Mouse (Mus musculus) heart, postnatal 0 days (tissue): Measurements from ENCODE around the gene Ubxn11. TPM values are rescaled to one million over a fixed set of nuclear protein-coding genes. Genes with fewer than 3 reads are reported as not detected.

Experiments
- ATAC-seq: fragments of 200-750 bp; cut with Nextera tagmentation; 2 replicates; pipeline ENCODE4 v1.8.0; 2017; ENCODE audit warnings: low read depth, moderate number of reproducible peaks, moderate library complexity; ENCODE audit not compliant: insufficient read depth
- DNase-seq: peaks from one replicate; pipeline ENCODE4 v3.0.0-alpha.2; 2016; ENCODE audit warnings: low spot score
- H3K27ac ChIP-seq: fragments of 300-500 bp; sonication (generic); 2 replicates; pipeline ENCODE4 v1.5.1; 2014; ENCODE audit warnings: low read depth, mild to moderate bottlenecking
- H3K27me3 ChIP-seq: fragments of 300-500 bp; sonication (generic); 2 replicates; pipeline ENCODE4 v1.6.1; 2014; ENCODE audit warnings: low read length, mixed read lengths; ENCODE audit not compliant: control insufficient read depth, insufficient read depth
- H3K36me3 ChIP-seq: fragments of 300-500 bp; sonication (generic); replicated peaks from 2 replicates; pipeline ENCODE4 v1.6.1; 2014; ENCODE audit warnings: low read length, mixed read lengths; ENCODE audit not compliant: control insufficient read depth, insufficient read depth
- H3K4me1 ChIP-seq: fragments of 300-500 bp; sonication (generic); 2 replicates; pipeline ENCODE4 v1.6.1; 2014; ENCODE audit warnings: antibody characterized with exemption; ENCODE audit not compliant: control insufficient read depth, insufficient read depth
- H3K4me2 ChIP-seq: fragments of 300-500 bp; sonication (generic); 2 replicates; pipeline ENCODE4 v1.6.1; 2014; ENCODE audit warnings: low read depth, mild to moderate bottlenecking, low read length, moderate library complexity
- H3K4me3 ChIP-seq: fragments of 300-500 bp; sonication (generic); 2 replicates; pipeline ENCODE4 v1.5.1; 2014; ENCODE audit warnings: low read depth, low read length
- H3K9ac ChIP-seq: fragments of 300-500 bp; sonication (generic); replicated peaks from 2 replicates; pipeline ENCODE4 v1.6.1; 2014; ENCODE audit warnings: low read depth, low read length, mixed read lengths
- H3K9me3 ChIP-seq: fragments of 300-500 bp; sonication (generic); replicated peaks from 2 replicates; pipeline ENCODE4 v1.6.1; 2016; ENCODE audit warnings: low read length; ENCODE audit not compliant: control insufficient read depth
- CTCF ChIP-seq: IDR thresholded peaks from 2 replicates; pipeline ENCODE4 v1.5.1; 2016; ENCODE audit warnings: antibody characterized with exemption, control low read depth, low read depth
- EP300 ChIP-seq: IDR thresholded peaks from 2 replicates; pipeline ENCODE4 v1.6.1; 2016; ENCODE audit warnings: antibody characterized with exemption, low read depth
- WGBS: fragments of 180-500 bp; shearing (Covaris S2); extraction: QIAGEN DNeasy Blood & Tissue Kit; methylation state at CpG from one replicate; pipeline ENCODE4 v1.1.7; 2014; 5-methylcytosine and 5-hydroxymethylcytosine counted together
- polyA plus RNA-seq: library from polyadenylated mRNA; unstranded; fragments of >200 nt; fragmentation: Nextera tagmentation; extraction: Ambion mirVana; gene quantifications from 2 replicates; pipeline ENCODE4 v1.2.1, GENCODE M21; 2015
- total RNA-seq: library from RNA; depleted of rRNA; stranded (reverse); fragments of >200 nt; gene quantifications from 2 replicates; pipeline ENCODE4 v1.2.3, GENCODE M21; 2014; ENCODE audit warnings: low replicate concordance

Gene Ubxn11
- total and polyA plus RNA-seq, 2 experiments from 2014 or later, result 1.2 TPM; not detected in 1

DNA sequence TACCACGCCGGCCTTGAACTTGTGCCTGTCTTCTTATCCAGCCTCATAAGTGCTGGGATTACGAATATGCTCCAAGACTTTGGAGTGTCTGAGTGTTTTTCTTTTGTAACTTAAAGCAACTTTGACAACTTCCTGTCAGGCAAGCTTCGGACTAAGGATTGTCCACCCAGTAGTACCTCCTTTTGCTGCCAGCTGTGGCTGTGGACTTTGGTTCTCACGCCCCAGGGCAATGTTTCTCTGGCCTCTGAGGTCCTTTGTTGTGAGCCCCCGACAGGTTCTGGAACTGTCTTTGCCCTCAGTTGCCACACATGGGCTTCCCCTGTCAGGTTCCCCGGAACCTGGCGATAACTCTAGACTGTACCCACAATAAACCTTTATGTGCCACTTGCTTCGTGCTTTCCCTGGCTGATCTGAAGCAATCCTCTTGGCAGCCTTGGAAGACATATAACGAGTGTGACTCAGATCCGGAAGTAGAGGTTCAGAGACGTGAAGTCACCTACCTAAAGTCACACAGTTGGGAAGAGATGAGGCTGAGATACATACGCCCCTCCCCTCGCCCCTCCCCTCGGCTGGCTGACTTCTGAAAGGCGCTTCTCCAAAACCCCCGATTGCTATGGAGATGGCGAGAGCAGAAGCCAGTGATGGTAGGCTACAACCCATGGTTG lies 41.1 kb upstream of the Ubxn11 start:
- Histone ChIP-seq H3K4me3 (no peak overlapping the region), H3K4me2 (no peak overlapping the region), H3K27me3 (peaks cover 24% of the 10 kb centered on the region), H3K4me1 (no peaks in the 10 kb centered on the region), H3K9ac (no peak overlapping the region), H3K9me3 (no peaks in the 10 kb centered on the region), H3K36me3 (no peaks in the 10 kb centered on the region), H3K27ac (no peak overlapping the region)
- no peak for ATAC-seq
- DNase-seq, result no peak
- TF ChIP-seq EP300 (no peak), CTCF (no peak)
- WGBS, result 61% methylated on average over 18 of the region's 18 CpGs

DNA sequence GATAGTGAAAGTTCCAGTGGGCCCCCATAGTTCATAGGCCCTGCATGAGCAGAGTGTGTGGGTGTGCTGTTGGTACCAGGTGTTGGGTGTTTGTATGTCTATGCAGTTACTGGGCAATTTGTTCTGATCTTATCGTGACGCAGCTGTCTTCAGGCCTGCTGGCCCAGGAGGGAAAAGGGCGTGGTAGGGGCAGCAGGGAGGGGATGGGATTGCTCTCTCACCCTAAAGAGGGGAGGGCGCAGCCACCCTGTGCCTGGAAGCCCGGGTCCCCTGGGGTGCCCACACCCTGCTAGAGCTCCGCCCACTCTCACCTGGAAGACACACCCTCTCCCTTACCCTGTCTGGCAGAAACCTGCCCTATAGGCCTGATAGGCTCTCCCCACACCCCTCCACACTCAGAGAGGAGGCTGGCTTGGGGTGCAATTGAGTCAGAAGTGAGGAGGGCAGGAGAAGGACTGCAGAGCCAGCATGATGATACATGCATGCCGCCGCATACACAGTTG lies 40.4 kb upstream of the Ubxn11 start:
- H3K27ac ChIP-seq, result no peak overlapping the region
- ATAC-seq, result no peak
- H3K36me3 ChIP-seq, result no peaks in the 10 kb centered on the region
- peaks cover 26% of the 10 kb centered on the region for H3K27me3 ChIP-seq
- H3K9me3 ChIP-seq, result no peaks in the 10 kb centered on the region
- TF ChIP-seq CTCF (no peak), EP300 (no peak)
- no peak for DNase-seq
- WGBS, result 53% methylated on average over 8 of the region's 8 CpGs
- no peaks in the 10 kb centered on the region for H3K4me1 ChIP-seq
- H3K9ac ChIP-seq, result no peak overlapping the region
- H3K4me2 ChIP-seq, result no peak overlapping the region
- no peak overlapping the region for H3K4me3 ChIP-seq

DNA sequence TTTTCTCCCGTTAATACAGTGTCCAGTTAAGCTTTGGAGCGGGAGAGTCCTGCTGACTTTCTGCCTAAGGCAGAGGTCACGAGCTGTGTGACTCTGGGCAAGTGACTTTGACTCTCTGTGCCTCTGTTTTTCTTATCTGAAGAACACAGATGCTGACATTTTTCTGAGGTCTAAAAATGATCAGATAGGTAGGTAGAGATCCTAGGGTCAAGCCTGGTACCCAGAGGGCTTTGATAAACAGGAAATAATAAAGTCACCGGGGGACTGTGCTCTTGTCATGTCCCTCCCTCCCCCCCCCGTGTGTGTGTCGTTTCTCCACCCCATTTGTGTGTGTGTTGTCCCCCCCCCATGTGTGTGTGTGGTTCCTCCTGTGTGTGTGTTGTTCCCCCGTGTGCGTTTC lies 39.8 kb upstream of the Ubxn11 start:
- Histone ChIP-seq H3K27me3 (peaks cover 26% of the 10 kb centered on the region), H3K4me3 (no peak overlapping the region), H3K9me3 (no peaks in the 10 kb centered on the region), H3K4me2 (no peak overlapping the region), H3K4me1 (no peaks in the 10 kb centered on the region), H3K27ac (no peak overlapping the region), H3K36me3 (no peaks in the 10 kb centered on the region), H3K9ac (no peak overlapping the region)
- no peak for DNase-seq
- TF ChIP-seq EP300 (no peak), CTCF (no peak)
- 57% methylated on average over 8 of the region's 8 CpGs for WGBS
- no peak for ATAC-seq

DNA sequence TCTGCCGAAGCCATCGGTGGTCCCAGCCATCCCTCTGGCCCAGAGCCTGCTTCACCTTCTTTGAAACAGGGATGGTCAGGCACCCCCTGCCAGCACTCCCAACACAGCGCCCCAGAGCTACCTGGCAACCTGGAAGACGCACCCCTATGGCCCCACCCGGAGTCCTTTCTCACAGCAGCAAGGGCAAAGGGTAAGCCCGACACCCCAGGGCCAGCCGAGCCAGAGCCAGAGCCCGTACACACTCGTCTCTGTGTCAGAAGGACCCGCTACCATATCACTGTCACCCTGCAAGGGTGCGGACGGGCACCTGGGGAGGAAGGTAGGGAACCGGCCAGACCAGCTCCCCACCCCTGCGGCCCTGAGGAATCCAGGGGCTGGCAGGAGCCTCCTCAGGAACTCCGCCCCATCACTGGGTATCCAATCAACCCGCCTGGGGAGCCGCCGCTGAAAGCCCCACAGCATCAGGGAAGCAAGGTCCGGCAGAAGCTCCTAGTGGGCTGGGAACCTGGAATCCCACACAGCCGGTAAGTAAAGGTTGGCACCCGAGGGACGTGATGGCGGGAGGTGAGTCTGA lies 36.9 kb upstream of the Ubxn11 start:
- ATAC-seq (no peak), DNase-seq (no peak)
- no peak overlapping the region for H3K4me2 ChIP-seq
- no peaks in the 10 kb centered on the region for H3K4me1 ChIP-seq
- H3K9me3 ChIP-seq, result no peaks in the 10 kb centered on the region
- 28% methylated on average over 23 of the region's 23 CpGs for WGBS
- TF ChIP-seq CTCF, result no peak
- no peaks in the 10 kb centered on the region for H3K36me3 ChIP-seq
- H3K4me3 ChIP-seq, result no peak overlapping the region
- H3K9ac ChIP-seq, result no peak overlapping the region
- H3K27me3 ChIP-seq, result peaks cover 14% of the 10 kb centered on the region; the same call in 1 of the 2 replicates
- H3K27ac ChIP-seq, result no peak overlapping the region

DNA sequence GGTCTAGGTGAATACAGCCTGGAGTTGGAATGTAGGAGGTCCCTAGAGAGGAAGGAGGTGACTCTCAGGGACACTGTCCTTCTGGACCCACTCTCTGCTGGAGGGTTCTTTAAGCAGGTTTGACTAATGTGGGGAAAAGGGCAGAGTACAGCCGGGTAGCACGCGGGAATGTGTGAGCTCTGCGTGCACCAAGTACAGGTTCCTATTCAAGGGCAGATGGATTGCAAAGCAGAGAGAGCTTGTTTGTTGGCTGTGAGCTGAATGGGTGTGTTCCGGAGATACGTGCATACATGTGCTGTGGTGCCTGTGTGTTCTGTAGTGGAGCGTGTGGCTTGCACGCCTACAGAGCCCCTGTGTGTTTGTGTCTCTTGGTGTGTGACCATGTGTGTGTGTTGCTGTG lies 35.0 kb upstream of the Ubxn11 start:
- TF ChIP-seq EP300, result no peak
- TF ChIP-seq CTCF, result no peak
- Histone ChIP-seq H3K4me3 (no peak overlapping the region), H3K27me3 (peaks cover 12% of the 10 kb centered on the region; the same call in 1 of the 2 replicates), H3K9ac (no peak overlapping the region), H3K9me3 (no peaks in the 10 kb centered on the region), H3K4me2 (no peak overlapping the region), H3K36me3 (no peaks in the 10 kb centered on the region), H3K4me1 (no peaks in the 10 kb centered on the region), H3K27ac (no peak overlapping the region)
- WGBS, result 90% methylated on average over 8 of the region's 8 CpGs
- DNase-seq (no peak), ATAC-seq (no peak)
